Mouse (Mus musculus): Measurements from ENCODE around the gene Pla2g4b. TPM values are rescaled to one million over a fixed set of nuclear protein-coding genes. Genes with fewer than 3 reads are reported as not detected.
A peak's percentile ranks its signal among the peaks of the same experiment; 100 is the strongest.

The Pla2g4b gene
- total RNA-seq, 1 experiment, result 2.7 TPM

DNA sequence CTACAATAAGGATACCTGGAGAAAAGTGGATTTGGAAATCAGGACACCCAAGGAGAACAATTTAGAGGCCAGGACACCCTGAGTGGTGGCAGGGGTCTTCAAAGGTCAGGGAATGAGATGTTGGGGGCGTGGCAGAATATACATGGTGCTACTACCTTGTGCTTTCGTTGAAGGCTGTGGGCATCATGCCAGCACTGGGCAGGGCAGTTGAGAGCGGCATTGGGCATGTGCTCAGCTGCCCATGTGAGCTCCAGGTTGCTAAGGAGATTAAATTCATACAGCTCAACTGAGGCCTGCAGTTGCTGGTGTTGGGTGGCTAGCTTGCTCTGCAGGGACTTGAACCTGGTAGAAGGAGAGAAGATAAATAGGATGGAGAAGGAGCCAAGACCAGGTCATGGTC is 33.0 kb downstream of the Pla2g4b start:
- H3K9ac ChIP-seq (ENCODE audit: insufficient read depth, low read depth, low read length, poor library complexity, severe bottlenecking), result no peak overlapping the region
- H3K4me3 ChIP-seq (ENCODE audit: insufficient read depth in 1 of 2, low read depth in 1 of 2, low read length in 2 of 2, poor library complexity in 1 of 2, severe bottlenecking in 1 of 2), result no peak overlapping the region
- in situ Hi-C loops (cut with MboI; ENCODE audit: low sequenced_read_pairs in 2 of 2, unreplicated experiment in 2 of 2), result no loop called here
- H3K4me1 ChIP-seq (ENCODE audit: control insufficient read depth in 2 of 2, insufficient read depth in 2 of 2, low read length in 2 of 2, poor library complexity in 1 of 2), result peaks cover 0 to 4% of the 10 kb centered on the region in 2 experiments; a peak in 1 of 4 replicates
- TF ChIP-seq CHD2 (IDR thresholded peaks at IDR 0.05; ENCODE audit: low read depth, low read length), result no peak
- TF ChIP-seq HCFC1 (IDR thresholded peaks at IDR 0.05; ENCODE audit: borderline replicate concordance, insufficient read depth, low read length), result no peak
- no peak for TF ChIP-seq ZNF384 (IDR thresholded peaks at IDR 0.05; ENCODE audit: low read depth, low read length)
- no peak for TF ChIP-seq MAFK (IDR thresholded peaks at IDR 0.05; ENCODE audit: insufficient read depth, low read depth, low read length)
- H3K9me3 ChIP-seq (ENCODE audit: control insufficient read depth, insufficient read depth, low read depth, low read length), result no peaks in the 10 kb centered on the region
- H3K36me3 ChIP-seq (ENCODE audit: control insufficient read depth, insufficient read depth, low read length, poor library complexity, severe bottlenecking), result no peaks in the 10 kb centered on the region
- DNase-seq (ENCODE audit: low read depth, low spot score), result no peak
- H3K27ac ChIP-seq (ENCODE audit: insufficient read depth, low read depth, low read length, poor library complexity, severe bottlenecking), result no peak overlapping the region

DNA sequence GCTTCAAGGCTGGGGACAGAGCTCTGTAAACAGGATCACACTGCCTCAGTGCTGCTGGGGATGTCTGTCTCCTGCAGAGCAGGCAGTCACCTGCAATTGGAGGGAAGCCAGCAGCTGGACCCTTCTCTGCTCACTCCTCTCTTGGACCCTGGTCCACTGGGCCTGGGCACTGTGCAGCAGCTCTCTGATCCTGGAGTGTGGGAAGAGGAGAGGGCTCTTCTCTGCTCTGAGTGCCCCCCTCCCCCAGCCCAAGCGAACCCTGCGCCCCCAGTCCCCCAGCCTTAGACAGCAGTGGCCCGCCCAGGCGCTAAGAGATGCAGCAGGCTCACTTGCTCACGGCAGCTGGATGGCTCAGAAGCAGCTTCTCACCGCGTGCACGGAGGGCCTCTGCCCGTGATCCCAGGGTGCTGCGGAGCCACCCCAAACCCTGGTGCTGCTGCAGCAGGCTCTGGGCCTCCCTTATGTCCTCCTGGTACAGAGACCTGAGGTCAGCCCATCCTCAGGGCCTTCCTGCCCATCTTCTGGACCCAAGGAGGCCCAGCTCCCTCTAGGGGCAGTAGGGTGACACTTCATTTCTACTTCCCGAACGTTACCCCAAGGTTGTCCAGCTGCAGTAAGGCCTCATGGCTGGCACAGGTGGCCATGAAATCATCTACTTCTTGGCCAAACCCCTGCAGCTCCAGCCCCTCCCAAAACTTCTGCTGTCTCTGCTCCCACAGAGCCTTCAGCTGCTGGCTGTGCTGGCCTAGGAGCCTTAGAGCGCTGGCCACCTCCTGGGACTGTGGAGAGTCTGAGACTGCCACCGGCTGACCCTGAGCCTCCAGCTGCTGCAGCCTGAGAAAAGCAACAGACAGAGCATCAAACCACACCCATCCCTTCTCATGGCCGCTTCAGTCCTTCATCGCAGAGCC is 35.6 kb downstream of the Pla2g4b start:
- Histone ChIP-seq H3K36me3 (ENCODE audit: control insufficient read depth, insufficient read depth, low read length, poor library complexity, severe bottlenecking) (no peaks in the 10 kb centered on the region), H3K9ac (ENCODE audit: insufficient read depth, low read depth, low read length, poor library complexity, severe bottlenecking) (peak overlapping the region; percentile 72), H3K9me3 (ENCODE audit: control insufficient read depth, insufficient read depth, low read depth, low read length) (no peaks in the 10 kb centered on the region), H3K4me1 (ENCODE audit: control insufficient read depth in 2 of 2, insufficient read depth in 2 of 2, low read length in 2 of 2, poor library complexity in 1 of 2) (peaks cover 0 to 4% of the 10 kb centered on the region in 2 experiments; a peak in 1 of 4 replicates), H3K27ac (ENCODE audit: insufficient read depth, low read depth, low read length, poor library complexity, severe bottlenecking) (no peak overlapping the region), H3K4me3 (ENCODE audit: insufficient read depth in 1 of 2, low read depth in 1 of 2, low read length in 2 of 2, poor library complexity in 1 of 2, severe bottlenecking in 1 of 2) (peak overlapping the region; percentile 71 to 75)
- DNase-seq (ENCODE audit: low read depth, low spot score), result no peak
- peak; percentile 12; the same call in 1 of the 2 replicates for TF ChIP-seq ZC3H11A (IDR thresholded peaks at IDR 0.05; ENCODE audit: borderline replicate concordance, low read depth, low read length)
- no peak for TF ChIP-seq ZNF384 (IDR thresholded peaks at IDR 0.05; ENCODE audit: low read depth, low read length)
- in situ Hi-C loops (cut with MboI; ENCODE audit: low sequenced_read_pairs in 2 of 2, unreplicated experiment in 2 of 2), result no loop called here

DNA sequence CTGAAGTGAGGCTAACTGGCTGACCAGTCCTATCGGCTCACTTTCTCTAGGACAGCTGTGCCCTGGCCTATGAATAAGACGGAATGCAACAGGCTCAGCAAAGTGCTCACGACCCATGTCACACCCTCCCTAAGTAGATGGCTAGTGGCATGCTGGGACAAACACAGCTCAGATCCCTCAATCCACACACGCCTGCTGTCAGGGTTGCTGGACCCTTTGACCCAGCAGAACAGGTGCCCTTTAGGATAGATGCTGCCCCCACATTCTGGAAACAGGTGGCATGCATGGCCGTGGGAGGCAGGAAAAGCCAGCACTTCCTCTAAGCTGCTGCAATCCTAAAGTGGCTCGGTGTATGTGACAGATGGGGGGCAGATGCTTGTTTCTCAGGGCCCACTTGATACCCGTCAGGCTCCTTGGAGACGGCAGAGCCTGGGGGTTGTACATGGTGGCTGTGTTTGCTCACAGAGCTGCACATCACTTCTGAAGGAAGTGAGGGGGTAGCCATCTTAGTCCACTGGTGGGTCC is 36.3 kb downstream of the Pla2g4b start:
- H3K27ac ChIP-seq (ENCODE audit: insufficient read depth, low read depth, low read length, poor library complexity, severe bottlenecking), result no peak overlapping the region
- TF ChIP-seq ZC3H11A (IDR thresholded peaks at IDR 0.05; ENCODE audit: borderline replicate concordance, low read depth, low read length), result no peak
- TF ChIP-seq MAFK (IDR thresholded peaks at IDR 0.05; ENCODE audit: insufficient read depth, low read depth, low read length), result no peak
- TF ChIP-seq ZNF384 (IDR thresholded peaks at IDR 0.05; ENCODE audit: low read depth, low read length), result no peak
- TF ChIP-seq CHD2 (IDR thresholded peaks at IDR 0.05; ENCODE audit: low read depth, low read length), result no peak
- no peak for TF ChIP-seq HCFC1 (IDR thresholded peaks at IDR 0.05; ENCODE audit: borderline replicate concordance, insufficient read depth, low read length)
- no peak overlapping the region for H3K4me3 ChIP-seq (ENCODE audit: insufficient read depth in 1 of 2, low read depth in 1 of 2, low read length in 2 of 2, poor library complexity in 1 of 2, severe bottlenecking in 1 of 2)
- in situ Hi-C loops (cut with MboI; ENCODE audit: low sequenced_read_pairs in 2 of 2, unreplicated experiment in 2 of 2), result no loop called here
- H3K36me3 ChIP-seq (ENCODE audit: control insufficient read depth, insufficient read depth, low read length, poor library complexity, severe bottlenecking), result no peaks in the 10 kb centered on the region
- no peaks in the 10 kb centered on the region for H3K9me3 ChIP-seq (ENCODE audit: control insufficient read depth, insufficient read depth, low read depth, low read length)
- DNase-seq (ENCODE audit: low read depth, low spot score), result no peak
- H3K9ac ChIP-seq (ENCODE audit: insufficient read depth, low read depth, low read length, poor library complexity, severe bottlenecking), result no peak overlapping the region
- H3K4me1 ChIP-seq (ENCODE audit: control insufficient read depth in 2 of 2, insufficient read depth in 2 of 2, low read length in 2 of 2, poor library complexity in 1 of 2), result peaks cover 0 to 4% of the 10 kb centered on the region in 2 experiments; a peak in 1 of 4 replicates

DNA sequence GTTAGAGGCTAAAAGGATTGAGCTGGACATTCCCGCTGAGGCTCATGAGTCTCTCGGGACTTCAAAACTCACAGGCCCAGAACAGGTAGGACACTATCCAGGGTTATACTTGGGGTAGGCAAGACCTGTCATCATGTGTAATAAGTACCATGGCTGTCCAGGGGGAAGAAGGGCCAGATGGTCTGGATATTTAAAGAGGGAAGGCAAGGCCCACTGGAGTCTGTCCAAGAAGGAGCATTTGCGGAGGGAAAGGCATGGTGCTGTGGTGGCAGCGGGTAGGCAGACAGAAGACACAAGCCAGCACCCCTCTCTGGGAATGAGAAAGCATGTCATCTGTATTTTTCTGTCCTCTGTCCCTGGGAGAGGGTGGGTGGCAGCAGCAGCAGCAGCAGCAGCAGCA is 40.9 kb downstream of the Pla2g4b start:
- Histone ChIP-seq H3K9me3 (ENCODE audit: control insufficient read depth, insufficient read depth, low read depth, low read length) (no peaks in the 10 kb centered on the region), H3K36me3 (ENCODE audit: control insufficient read depth, insufficient read depth, low read length, poor library complexity, severe bottlenecking) (no peaks in the 10 kb centered on the region), H3K4me3 (ENCODE audit: insufficient read depth in 1 of 2, low read depth in 1 of 2, low read length in 2 of 2, poor library complexity in 1 of 2, severe bottlenecking in 1 of 2) (no peak overlapping the region), H3K9ac (ENCODE audit: insufficient read depth, low read depth, low read length, poor library complexity, severe bottlenecking) (no peak overlapping the region), H3K4me1 (ENCODE audit: control insufficient read depth in 2 of 2, insufficient read depth in 2 of 2, low read length in 2 of 2, poor library complexity in 1 of 2) (peaks cover 0 to 2% of the 10 kb centered on the region in 2 experiments; a peak in 1 of 4 replicates), H3K27ac (ENCODE audit: insufficient read depth, low read depth, low read length, poor library complexity, severe bottlenecking) (no peak overlapping the region)
- in situ Hi-C loops (cut with MboI; ENCODE audit: low sequenced_read_pairs in 2 of 2, unreplicated experiment in 2 of 2), result no loop called here
- TF ChIP-seq CHD2 (IDR thresholded peaks at IDR 0.05; ENCODE audit: low read depth, low read length), result no peak
- TF ChIP-seq MAFK (IDR thresholded peaks at IDR 0.05; ENCODE audit: insufficient read depth, low read depth, low read length), result no peak
- no peak for TF ChIP-seq ZC3H11A (IDR thresholded peaks at IDR 0.05; ENCODE audit: borderline replicate concordance, low read depth, low read length)
- TF ChIP-seq ZNF384 (IDR thresholded peaks at IDR 0.05; ENCODE audit: low read depth, low read length), result no peak
- TF ChIP-seq HCFC1 (IDR thresholded peaks at IDR 0.05; ENCODE audit: borderline replicate concordance, insufficient read depth, low read length), result no peak
- no peak for DNase-seq (ENCODE audit: low read depth, low spot score)

Measured in ES-E14 (cell line).